Mouse (Mus musculus) E14TG2a.4 (cell line): ENCODE data around the gene Zfp280d.
A peak's percentile ranks its signal among the peaks of the same experiment; 100 is the strongest.

ENCODE experiments used
- H3K27me3 ChIP-seq: 2 replicates; pipeline ENCODE4 v1.6.1; 2014; ENCODE audit warnings: low read length, control low read depth; ENCODE audit not compliant: insufficient read depth
- H3K36me3 ChIP-seq: 2 replicates; pipeline ENCODE4 v1.6.1; 2014; ENCODE audit warnings: low read length, control low read depth; ENCODE audit not compliant: insufficient read depth
- H3K4me1 ChIP-seq: replicated peaks from 2 replicates; pipeline ENCODE4 v1.6.1; 2014; ENCODE audit warnings: low read depth, low read length, control low read depth
- H3K4me3 ChIP-seq: replicated peaks from 2 replicates; pipeline ENCODE4 v1.5.1; 2014; ENCODE audit warnings: mild to moderate bottlenecking, low read length
- H3K9me3 ChIP-seq: 2 replicates; pipeline ENCODE4 v1.6.1; 2014; ENCODE audit warnings: low read length, control low read depth
- CTCF ChIP-seq: conservative IDR thresholded peaks from 2 replicates; pipeline ENCODE4 v1.5.1; 2014; ENCODE audit warnings: low read length
- NANOG ChIP-seq: IDR thresholded peaks from 2 replicates; pipeline ENCODE4 v1.6.1; 2014; ENCODE audit warnings: borderline replicate concordance, low read length, mixed read lengths
- POU5F1 ChIP-seq: IDR thresholded peaks from 2 replicates; pipeline ENCODE4 v1.6.1; 2014; ENCODE audit warnings: low read length, borderline replicate concordance

Gene Zfp280d

GRCm38 (mm10) chr9:72275101-72275978 lies 680 bp downstream of the Zfp280d start:
- peaks cover 37% of the 10 kb centered on the region for H3K4me1 ChIP-seq
- 0 out of 2 replicates have a peak, but pooled peaks cover 4% of the 10 kb centered on the region for H3K36me3 ChIP-seq
- no peak for TF ChIP-seq POU5F1
- no peak for TF ChIP-seq NANOG
- TF ChIP-seq CTCF = no peak
- peak overlapping the region; percentile 85 for H3K4me3 ChIP-seq
- no peaks in the 10 kb centered on the region for H3K27me3 ChIP-seq
- peaks cover 39% of the 10 kb centered on the region for H3K9me3 ChIP-seq

- H3K27me3 ChIP-seq = no peaks in the 10 kb centered on the region
- H3K4me1 ChIP-seq = peaks cover 37% of the 10 kb centered on the region
- H3K4me3 ChIP-seq = peak overlapping the region; percentile 85
- peaks cover 32% of the 10 kb centered on the region for H3K9me3 ChIP-seq
- H3K36me3 ChIP-seq = 0 out of 2 replicates have a peak, but pooled peaks cover 4% of the 10 kb centered on the region
- TF ChIP-seq NANOG (no peak), POU5F1 (no peak), CTCF (no peak)
These were observed 1.4 kb downstream of the Zfp280d start for GRCm38 (mm10) chr9:72275979-72276500.

- H3K36me3 ChIP-seq = peaks cover 8% of the 10 kb centered on the region; the same call in 1 of the 2 replicates
- peaks cover 23% of the 10 kb centered on the region for H3K9me3 ChIP-seq
- peaks cover 37% of the 10 kb centered on the region for H3K4me1 ChIP-seq
- no peak for TF ChIP-seq CTCF
- no peak for TF ChIP-seq POU5F1
- no peak for TF ChIP-seq NANOG
- no peak overlapping the region for H3K4me3 ChIP-seq
- H3K27me3 ChIP-seq = no peaks in the 10 kb centered on the region
These were observed 2.3 kb downstream of the Zfp280d start for GRCm38 (mm10) chr9:72276941-72277340.

GRCm38 (mm10) chr9:72279943-72280342 lies 5.3 kb downstream of the Zfp280d start:
- no peaks in the 10 kb centered on the region for H3K9me3 ChIP-seq
- peaks cover 37% of the 10 kb centered on the region for H3K4me1 ChIP-seq
- no peak for TF ChIP-seq NANOG
- TF ChIP-seq CTCF = no peak
- TF ChIP-seq POU5F1 = no peak
- H3K27me3 ChIP-seq = no peaks in the 10 kb centered on the region
- peaks cover 8% of the 10 kb centered on the region; the same call in 1 of the 2 replicates for H3K36me3 ChIP-seq
- H3K4me3 ChIP-seq = no peak overlapping the region

GRCm38 (mm10) chr9:72287696-72288095 lies 13.0 kb downstream of the Zfp280d start:
- no peaks in the 10 kb centered on the region for H3K27me3 ChIP-seq
- peaks cover 9% of the 10 kb centered on the region for H3K36me3 ChIP-seq
- no peak for TF ChIP-seq POU5F1
- no peak for TF ChIP-seq CTCF
- no peak for TF ChIP-seq NANOG
- H3K4me1 ChIP-seq = peaks cover 37% of the 10 kb centered on the region
- H3K4me3 ChIP-seq = no peak overlapping the region
- H3K9me3 ChIP-seq = no peaks in the 10 kb centered on the region

- Histone ChIP-seq H3K4me3 (no peak overlapping the region), H3K27me3 (no peaks in the 10 kb centered on the region), H3K4me1 (peaks cover 37% of the 10 kb centered on the region), H3K36me3 (peaks cover 9% of the 10 kb centered on the region), H3K9me3 (no peaks in the 10 kb centered on the region)
- TF ChIP-seq POU5F1 = no peak
- TF ChIP-seq CTCF = no peak
- no peak for TF ChIP-seq NANOG
These were observed 13.6 kb downstream of the Zfp280d start for GRCm38 (mm10) chr9:72288210-72288609.

GRCm38 (mm10) chr9:72289094-72289493 lies 14.4 kb downstream of the Zfp280d start:
- peaks cover 37% of the 10 kb centered on the region for H3K4me1 ChIP-seq
- H3K36me3 ChIP-seq = peaks cover 9% of the 10 kb centered on the region
- TF ChIP-seq CTCF = no peak
- TF ChIP-seq NANOG = no peak
- no peak for TF ChIP-seq POU5F1
- no peaks in the 10 kb centered on the region for H3K9me3 ChIP-seq
- no peaks in the 10 kb centered on the region for H3K27me3 ChIP-seq
- peak overlapping the region; percentile 62 for H3K4me3 ChIP-seq

GRCm38 (mm10) chr9:72294076-72294475 lies 19.4 kb downstream of the Zfp280d start:
- Histone ChIP-seq H3K27me3 (no peaks in the 10 kb centered on the region), H3K4me1 (peaks cover 5% of the 10 kb centered on the region), H3K9me3 (no peaks in the 10 kb centered on the region), H3K36me3 (peaks cover 3% of the 10 kb centered on the region; the same call in 1 of the 2 replicates), H3K4me3 (no peak overlapping the region)
- TF ChIP-seq CTCF (no peak), POU5F1 (no peak), NANOG (no peak)
